Mouse (Mus musculus): ENCODE results near the gene Fam222a. TPM values are rescaled to one million over a fixed set of nuclear protein-coding genes. Genes with fewer than 3 reads are reported as not detected.

Fam222a gene
- polyA plus RNA-seq, 1 experiment from 2014 or later: 4.7 TPM

DNA sequence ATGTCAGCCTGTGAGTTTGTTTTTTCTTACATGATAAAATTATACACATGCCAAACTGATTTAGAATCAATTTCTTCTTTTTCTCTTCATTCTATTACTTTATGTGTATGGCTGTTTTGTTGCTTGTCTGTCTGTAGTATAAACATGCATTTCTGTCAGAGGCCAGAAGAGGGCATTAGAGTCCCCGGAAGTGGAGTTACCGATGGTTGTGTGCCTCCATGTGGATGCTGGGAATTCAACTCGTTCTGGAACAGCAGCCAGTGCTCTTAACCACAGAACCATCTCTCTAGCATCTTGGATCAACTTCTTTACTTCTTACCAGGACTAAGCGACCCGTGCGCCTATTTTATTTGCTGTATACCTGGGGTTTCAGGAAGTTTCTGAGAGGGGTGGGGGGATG, 24.2 kb upstream of the Fam222a start:
- no peak overlapping the region for H3K27ac ChIP-seq (ENCODE audit: low read depth, low read length)
- WGBS: 88% methylated on average over 6 of the region's 6 CpGs

DNA sequence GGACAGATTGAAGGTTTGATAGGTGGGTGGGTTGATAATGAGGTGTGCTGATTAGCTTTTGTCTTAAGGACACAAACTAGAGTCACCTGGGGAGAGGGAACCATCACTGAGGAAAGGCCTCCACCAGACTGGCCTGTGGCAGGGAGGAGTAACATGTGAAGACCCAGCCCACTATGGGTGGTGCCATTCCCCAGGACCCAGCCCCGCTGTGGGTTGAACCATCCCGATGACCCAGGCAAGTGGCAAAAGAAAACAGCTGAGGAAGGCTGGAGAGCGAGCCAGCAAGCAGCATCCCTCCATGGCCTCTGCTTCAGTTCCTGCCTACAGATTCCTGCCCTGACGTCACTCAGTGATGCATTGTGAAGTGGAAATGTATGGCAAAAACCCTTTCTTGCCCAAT, 23.6 kb upstream of the Fam222a start:
- no peaks in the 10 kb centered on the region for H3K27me3 ChIP-seq (replicated peaks; ENCODE audit: control insufficient read depth, insufficient read depth, low read length)
- H3K4me2 ChIP-seq (ENCODE audit: low read length): no peak overlapping the region
- H3K9me3 ChIP-seq (ENCODE audit: control insufficient read depth, low read length): no peaks in the 10 kb centered on the region
- H3K36me3 ChIP-seq (ENCODE audit: control insufficient read depth, insufficient read depth, low read length): no peaks in the 10 kb centered on the region
- no peak overlapping the region for H3K9ac ChIP-seq (ENCODE audit: low read depth, low read length)
- 88% methylated on average over 4 of the region's 4 CpGs for WGBS
- H3K4me1 ChIP-seq (ENCODE audit: control insufficient read depth, insufficient read depth, low read depth, low read length): no peaks in the 10 kb centered on the region
- H3K27ac ChIP-seq (ENCODE audit: low read depth, low read length): no peak overlapping the region
- H3K4me3 ChIP-seq (ENCODE audit: low read length): no peak overlapping the region
- ATAC-seq: no peak

More for the DNA sequence above, 24.2 kb upstream of the Fam222a start:
- no peak for ATAC-seq
- no peaks in the 10 kb centered on the region for H3K27me3 ChIP-seq (replicated peaks; ENCODE audit: control insufficient read depth, insufficient read depth, low read length)
- no peaks in the 10 kb centered on the region for H3K9me3 ChIP-seq (ENCODE audit: control insufficient read depth, low read length)
- H3K4me2 ChIP-seq (ENCODE audit: low read length): no peak overlapping the region
- H3K4me3 ChIP-seq (ENCODE audit: low read length): no peak overlapping the region
- no peak overlapping the region for H3K9ac ChIP-seq (ENCODE audit: low read depth, low read length)
- peaks cover 4% of the 10 kb centered on the region for H3K4me1 ChIP-seq (ENCODE audit: control insufficient read depth, insufficient read depth, low read depth, low read length)
- no peaks in the 10 kb centered on the region for H3K36me3 ChIP-seq (ENCODE audit: control insufficient read depth, insufficient read depth, low read length)

DNA sequence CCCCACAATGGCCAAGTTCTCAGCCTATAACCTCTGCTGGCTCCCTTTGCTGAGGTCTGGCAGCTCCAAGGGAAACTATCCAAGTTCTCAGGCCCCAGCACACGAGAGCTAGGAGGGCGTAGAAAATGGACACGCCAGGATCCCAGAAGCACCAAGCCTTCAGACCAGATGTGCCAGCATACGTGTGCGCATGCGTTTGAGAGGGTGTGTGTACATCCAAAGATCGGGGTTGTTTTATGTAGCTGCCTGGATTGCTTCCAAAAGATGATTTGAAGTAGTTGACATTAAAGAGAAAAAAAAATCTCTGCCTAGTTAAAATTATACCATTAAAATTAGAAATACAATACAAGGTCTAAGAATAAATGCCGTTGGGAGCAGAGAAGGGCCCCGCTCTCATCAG, 22.7 kb upstream of the Fam222a start:
- no peak for ATAC-seq
- Histone ChIP-seq H3K9me3 (ENCODE audit: control insufficient read depth, low read length) (no peaks in the 10 kb centered on the region), H3K27ac (ENCODE audit: low read depth, low read length) (no peak overlapping the region), H3K4me3 (ENCODE audit: low read length) (no peak overlapping the region), H3K9ac (ENCODE audit: low read depth, low read length) (no peak overlapping the region), H3K4me2 (ENCODE audit: low read length) (no peak overlapping the region), H3K4me1 (ENCODE audit: control insufficient read depth, insufficient read depth, low read depth, low read length) (no peaks in the 10 kb centered on the region), H3K27me3 (replicated peaks; ENCODE audit: control insufficient read depth, insufficient read depth, low read length) (no peaks in the 10 kb centered on the region), H3K36me3 (ENCODE audit: control insufficient read depth, insufficient read depth, low read length) (no peaks in the 10 kb centered on the region)
- 70% methylated on average over 9 of the region's 9 CpGs for WGBS

DNA sequence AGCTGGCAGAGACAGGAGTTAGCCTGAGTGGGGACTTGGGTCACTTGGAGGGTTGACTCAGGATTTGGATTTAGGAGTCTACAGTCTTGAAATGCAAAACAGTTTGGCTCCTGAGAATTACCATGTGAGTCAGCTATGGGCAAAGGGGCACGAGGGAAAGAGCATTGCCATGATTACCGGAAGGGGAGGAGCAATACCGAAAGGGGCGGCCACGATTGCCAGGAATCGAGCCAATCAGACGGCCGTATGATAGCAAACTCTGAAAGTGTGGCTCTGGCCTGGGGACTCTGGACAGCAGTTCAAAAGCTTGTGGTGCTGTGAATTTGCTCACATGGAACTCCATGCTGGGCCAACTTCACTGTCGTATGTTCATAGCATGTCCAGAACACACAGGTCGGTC, 18.8 kb upstream of the Fam222a start:
- Histone ChIP-seq H3K4me3 (ENCODE audit: low read length) (no peak overlapping the region), H3K9me3 (ENCODE audit: control insufficient read depth, low read length) (no peaks in the 10 kb centered on the region), H3K27me3 (replicated peaks; ENCODE audit: control insufficient read depth, insufficient read depth, low read length) (no peaks in the 10 kb centered on the region), H3K4me1 (ENCODE audit: control insufficient read depth, insufficient read depth, low read depth, low read length) (peaks cover 11% of the 10 kb centered on the region), H3K27ac (ENCODE audit: low read depth, low read length) (no peak overlapping the region), H3K9ac (ENCODE audit: low read depth, low read length) (no peak overlapping the region), H3K4me2 (ENCODE audit: low read length) (no peak overlapping the region), H3K36me3 (ENCODE audit: control insufficient read depth, insufficient read depth, low read length) (no peaks in the 10 kb centered on the region)
- no peak for ATAC-seq
- WGBS: 96% methylated on average over 10 of the region's 10 CpGs

DNA sequence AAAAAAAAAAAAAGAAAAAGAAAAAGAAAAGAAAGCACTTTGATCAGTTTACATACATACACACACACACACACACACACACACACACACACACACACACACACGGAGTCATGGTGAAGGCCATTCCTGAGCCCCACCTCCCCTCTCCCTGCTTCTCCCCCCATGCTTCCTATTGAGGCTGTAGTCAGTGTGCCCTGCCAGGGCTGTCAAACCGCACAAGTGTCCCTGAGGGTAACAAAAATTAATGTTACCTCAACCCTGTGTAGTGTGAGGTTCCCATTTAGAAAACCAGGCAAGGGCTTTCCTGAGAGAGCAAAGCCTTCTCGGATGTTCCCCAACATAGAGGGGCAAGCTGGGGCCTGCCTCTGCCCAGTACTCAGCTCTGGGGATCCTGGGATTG, 18.0 kb upstream of the Fam222a start:
- Histone ChIP-seq H3K4me2 (ENCODE audit: low read length) (no peak overlapping the region), H3K9me3 (ENCODE audit: control insufficient read depth, low read length) (no peaks in the 10 kb centered on the region), H3K9ac (ENCODE audit: low read depth, low read length) (no peak overlapping the region), H3K27me3 (replicated peaks; ENCODE audit: control insufficient read depth, insufficient read depth, low read length) (no peaks in the 10 kb centered on the region), H3K4me3 (ENCODE audit: low read length) (no peak overlapping the region), H3K4me1 (ENCODE audit: control insufficient read depth, insufficient read depth, low read depth, low read length) (peaks cover 11% of the 10 kb centered on the region), H3K27ac (ENCODE audit: low read depth, low read length) (no peak overlapping the region), H3K36me3 (ENCODE audit: control insufficient read depth, insufficient read depth, low read length) (no peaks in the 10 kb centered on the region)
- ATAC-seq: no peak
- 63% methylated on average over 3 of the region's 3 CpGs for WGBS

DNA sequence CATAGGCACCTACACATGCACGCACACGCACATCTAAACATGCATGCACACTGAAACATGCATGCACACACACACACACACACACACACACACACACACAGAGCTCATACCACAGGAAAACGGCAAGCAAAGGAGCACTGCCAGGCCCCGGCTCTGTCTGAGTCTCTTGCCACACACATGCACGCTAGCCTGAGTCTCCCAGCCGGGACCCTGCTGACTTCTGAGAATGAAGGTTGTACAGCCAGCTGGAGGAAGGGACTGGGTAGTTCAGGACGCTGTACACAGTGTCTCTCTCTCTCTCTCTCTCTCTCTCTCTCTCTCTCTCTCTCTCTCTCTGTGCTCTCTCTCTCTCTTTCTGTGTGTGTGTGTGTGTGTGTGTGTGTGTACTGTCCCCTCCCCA, 17.4 kb upstream of the Fam222a start:
- Histone ChIP-seq H3K9ac (ENCODE audit: low read depth, low read length) (no peak overlapping the region), H3K27ac (ENCODE audit: low read depth, low read length) (no peak overlapping the region; the same call in 1 of the 2 replicates), H3K4me2 (ENCODE audit: low read length) (no peak overlapping the region), H3K9me3 (ENCODE audit: control insufficient read depth, low read length) (no peaks in the 10 kb centered on the region), H3K4me1 (ENCODE audit: control insufficient read depth, insufficient read depth, low read depth, low read length) (peaks cover 11% of the 10 kb centered on the region), H3K36me3 (ENCODE audit: control insufficient read depth, insufficient read depth, low read length) (no peaks in the 10 kb centered on the region), H3K27me3 (replicated peaks; ENCODE audit: control insufficient read depth, insufficient read depth, low read length) (no peaks in the 10 kb centered on the region), H3K4me3 (ENCODE audit: low read length) (no peak overlapping the region)
- WGBS: 39% methylated on average over 7 of the region's 7 CpGs
- ATAC-seq: no peak

DNA sequence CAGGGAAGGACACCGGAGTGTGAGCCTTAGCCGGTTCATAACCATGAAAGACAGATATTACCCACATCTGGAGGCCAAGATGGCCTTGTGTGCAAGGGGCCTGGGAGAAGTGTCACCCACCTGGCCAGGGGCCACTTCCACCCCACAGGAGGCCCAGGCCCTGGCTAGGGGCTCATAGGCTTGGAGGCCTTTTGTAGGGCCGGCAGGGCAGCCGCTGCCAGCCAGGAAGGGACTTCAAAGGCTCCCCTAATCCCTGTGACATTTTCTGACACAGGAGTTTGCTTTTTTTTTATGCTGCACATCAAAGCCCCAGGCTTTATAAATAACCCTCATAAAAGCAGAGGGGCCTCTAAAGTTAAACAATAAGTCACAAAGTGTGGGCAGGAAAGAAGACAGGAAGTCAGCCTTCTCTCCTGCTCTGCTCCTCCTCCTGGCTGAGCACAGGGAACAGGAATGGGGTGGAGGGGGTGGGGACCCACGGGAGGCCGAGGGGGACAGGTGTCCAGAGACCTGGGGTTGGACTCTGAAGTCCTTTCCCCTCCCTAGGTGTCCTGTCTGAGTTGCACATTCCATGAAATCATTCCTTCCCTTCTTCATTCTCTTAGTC, 16.8 kb upstream of the Fam222a start:
- Histone ChIP-seq H3K27ac (ENCODE audit: low read depth, low read length) (no peak overlapping the region; the same call in 1 of the 2 replicates), H3K4me3 (ENCODE audit: low read length) (no peak overlapping the region), H3K36me3 (ENCODE audit: control insufficient read depth, insufficient read depth, low read length) (no peaks in the 10 kb centered on the region), H3K4me1 (ENCODE audit: control insufficient read depth, insufficient read depth, low read depth, low read length) (peaks cover 11% of the 10 kb centered on the region), H3K27me3 (replicated peaks; ENCODE audit: control insufficient read depth, insufficient read depth, low read length) (no peaks in the 10 kb centered on the region), H3K9ac (ENCODE audit: low read depth, low read length) (no peak overlapping the region), H3K9me3 (ENCODE audit: control insufficient read depth, low read length) (no peaks in the 10 kb centered on the region), H3K4me2 (ENCODE audit: low read length) (no peak overlapping the region)
- 26% methylated on average over 6 of the region's 6 CpGs for WGBS
- ATAC-seq: no peak

DNA sequence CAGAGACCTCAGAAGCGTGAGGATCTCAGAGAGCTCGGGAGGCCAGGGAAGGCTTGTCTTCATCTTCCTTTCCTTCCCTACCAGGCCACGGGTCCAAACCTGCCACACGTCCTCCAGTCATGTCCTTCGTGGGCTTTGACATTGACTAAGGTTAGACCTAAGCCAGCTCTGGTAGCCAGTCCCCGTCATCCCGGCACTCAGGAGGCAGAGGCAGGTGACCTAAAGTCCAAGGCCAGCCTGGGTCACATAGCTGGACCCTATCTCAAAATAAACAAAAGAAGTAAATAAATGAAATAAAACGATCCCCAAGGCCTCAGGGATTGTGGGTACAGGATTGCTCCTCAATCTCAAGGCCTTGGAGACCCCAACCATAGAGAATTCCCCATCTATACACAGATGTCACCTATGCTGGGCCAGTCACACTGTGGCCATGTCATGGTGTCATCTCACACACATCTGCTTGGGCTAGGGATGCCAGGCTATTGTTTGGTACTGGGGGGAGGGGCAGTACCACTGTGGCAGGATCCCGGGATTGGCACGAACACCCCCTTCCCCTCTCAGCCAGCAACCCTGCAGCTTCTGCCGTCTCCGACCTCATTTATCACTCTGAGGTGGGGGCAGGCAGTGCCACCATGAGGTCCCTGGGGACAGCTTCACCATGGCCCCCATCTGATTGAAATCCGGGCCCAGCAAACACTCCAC, 15.2 kb upstream of the Fam222a start:
- Histone ChIP-seq H3K4me3 (ENCODE audit: low read length) (no peak overlapping the region), H3K4me2 (ENCODE audit: low read length) (no peak overlapping the region), H3K27ac (ENCODE audit: low read depth, low read length) (no peak overlapping the region), H3K4me1 (ENCODE audit: control insufficient read depth, insufficient read depth, low read depth, low read length) (peaks cover 11% of the 10 kb centered on the region), H3K36me3 (ENCODE audit: control insufficient read depth, insufficient read depth, low read length) (no peaks in the 10 kb centered on the region), H3K9me3 (ENCODE audit: control insufficient read depth, low read length) (no peaks in the 10 kb centered on the region), H3K27me3 (replicated peaks; ENCODE audit: control insufficient read depth, insufficient read depth, low read length) (no peaks in the 10 kb centered on the region), H3K9ac (ENCODE audit: low read depth, low read length) (no peak overlapping the region)
- WGBS: 60% methylated on average over 13 of the region's 13 CpGs
- ATAC-seq: peak; percentile 46; the same call in 1 of the 2 replicates

DNA sequence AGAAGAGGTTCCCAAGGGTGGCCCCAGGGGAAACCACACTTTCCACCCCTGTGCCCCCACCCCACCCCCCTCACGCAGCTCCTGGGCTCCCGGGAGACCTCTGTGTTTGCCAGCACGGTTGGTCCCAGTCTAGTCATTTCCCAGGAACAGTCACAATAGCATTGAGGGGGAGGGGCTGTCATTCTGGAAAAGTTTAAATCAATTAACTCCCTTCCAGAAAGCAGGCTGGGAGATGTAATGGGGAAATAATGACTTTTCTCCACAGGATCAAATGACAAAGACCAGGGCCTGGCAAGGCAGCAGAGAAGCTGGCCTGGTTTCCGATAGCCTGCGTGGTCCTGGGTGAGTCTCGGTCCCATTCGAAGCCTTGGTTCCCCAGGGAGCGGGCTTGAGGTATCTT, 14.1 kb upstream of the Fam222a start:
- Histone ChIP-seq H3K9me3 (ENCODE audit: control insufficient read depth, low read length) (no peaks in the 10 kb centered on the region), H3K27ac (ENCODE audit: low read depth, low read length) (no peak overlapping the region)
- WGBS: 37% methylated on average over 8 of the region's 8 CpGs

More for the DNA sequence above, 14.1 kb upstream of the Fam222a start:
- no peak for ATAC-seq
- no peak overlapping the region for H3K9ac ChIP-seq (ENCODE audit: low read depth, low read length)
- H3K36me3 ChIP-seq (ENCODE audit: control insufficient read depth, insufficient read depth, low read length): no peaks in the 10 kb centered on the region
- no peak overlapping the region for H3K4me2 ChIP-seq (ENCODE audit: low read length)
- no peak overlapping the region for H3K4me3 ChIP-seq (ENCODE audit: low read length)
- H3K4me1 ChIP-seq (ENCODE audit: control insufficient read depth, insufficient read depth, low read depth, low read length): peaks cover 11% of the 10 kb centered on the region
- no peaks in the 10 kb centered on the region for H3K27me3 ChIP-seq (replicated peaks; ENCODE audit: control insufficient read depth, insufficient read depth, low read length)
